Mouse (Mus musculus): ENCODE measurements around the gene Peli1.
"Not testable (repeated sequence)": the region's sequence is repeated elsewhere in the genome, so short reads cannot be mapped to it uniquely, and the experiment has no call there.

Peli1 gene

GRCm38 (mm10) chr11:21151672-21152071, 60.6 kb downstream of the Peli1 start:
- no peak for DNase-seq (ENCODE audit: low read depth, low spot score)

GRCm38 (mm10) chr11:21153111-21153510, 62.0 kb downstream of the Peli1 start:
- no peak for DNase-seq (ENCODE audit: low read depth, low spot score)

- peak; percentile 53 for DNase-seq (ENCODE audit: low read depth, low spot score)
These were observed 66.5 kb downstream of the Peli1 start for GRCm38 (mm10) chr11:21157595-21157994.

GRCm38 (mm10) chr11:21162093-21162492, 71.0 kb downstream of the Peli1 start:
- DNase-seq (ENCODE audit: low read depth, low spot score), result peak; percentile 59

- no peak for DNase-seq (ENCODE audit: low read depth, low spot score)
These were observed 72.1 kb downstream of the Peli1 start for GRCm38 (mm10) chr11:21163143-21163542.

GRCm38 (mm10) chr11:21163673-21164072, 72.6 kb downstream of the Peli1 start:
- DNase-seq (ENCODE audit: low read depth, low spot score), result peak; percentile 64

GRCm38 (mm10) chr11:21164312-21164993, 73.4 kb downstream of the Peli1 start:
- no peak for DNase-seq (ENCODE audit: low read depth, low spot score)

GRCm38 (mm10) chr11:21164994-21165560, 74.0 kb downstream of the Peli1 start:
- DNase-seq (ENCODE audit: low read depth, low spot score), result no peak

- DNase-seq (ENCODE audit: low read depth, low spot score), result no peak
These were observed 75.5 kb downstream of the Peli1 start for GRCm38 (mm10) chr11:21166495-21167096.

GRCm38 (mm10) chr11:21168828-21169607, 77.9 kb downstream of the Peli1 start:
- DNase-seq (ENCODE audit: low read depth, low spot score), result no peak

GRCm38 (mm10) chr11:21169608-21169860, 78.4 kb downstream of the Peli1 start:
- not testable (repeated sequence) for DNase-seq (ENCODE audit: low read depth, low spot score)

- DNase-seq (ENCODE audit: low read depth, low spot score), result peak; percentile 69
These were observed 81.2 kb downstream of the Peli1 start for GRCm38 (mm10) chr11:21172281-21172680.

- no peak for DNase-seq (ENCODE audit: low read depth, low spot score)
These were observed 82.8 kb downstream of the Peli1 start for GRCm38 (mm10) chr11:21173926-21174325.

- DNase-seq (ENCODE audit: low read depth, low spot score), result peak; percentile 37
These were observed 83.3 kb downstream of the Peli1 start for GRCm38 (mm10) chr11:21174396-21174795.

GRCm38 (mm10) chr11:21175063-21175462, 84.0 kb downstream of the Peli1 start:
- DNase-seq (ENCODE audit: low read depth, low spot score), result no peak

GRCm38 (mm10) chr11:21176491-21176890, 85.4 kb downstream of the Peli1 start:
- DNase-seq (ENCODE audit: low read depth, low spot score), result no peak

- peak; percentile 81 for DNase-seq (ENCODE audit: low read depth, low spot score)
These were observed 87.3 kb downstream of the Peli1 start for GRCm38 (mm10) chr11:21178343-21178742.

- DNase-seq (ENCODE audit: low read depth, low spot score), result no peak
These were observed 88.0 kb downstream of the Peli1 start for GRCm38 (mm10) chr11:21178998-21179645.

- not testable (repeated sequence) for DNase-seq (ENCODE audit: low read depth, low spot score)
These were observed 88.8 kb downstream of the Peli1 start for GRCm38 (mm10) chr11:21179873-21180272.

- DNase-seq (ENCODE audit: low read depth, low spot score), result peak; percentile 58
These were observed 89.6 kb downstream of the Peli1 start for GRCm38 (mm10) chr11:21180650-21181049.

GRCm38 (mm10) chr11:21181616-21182015, 90.5 kb downstream of the Peli1 start:
- DNase-seq (ENCODE audit: low read depth, low spot score), result no peak

- no peak for DNase-seq (ENCODE audit: low read depth, low spot score)
These were observed 91.6 kb downstream of the Peli1 start for GRCm38 (mm10) chr11:21182709-21183108.

Data from brain, adult 2 months (tissue).